Mouse (Mus musculus) lung, postnatal 14 days (tissue): ENCODE data around the gene Rad9b.
A peak's percentile ranks its signal among the peaks of the same experiment; 100 is the strongest.

Experiments
- DNase-seq: peaks from one replicate; pipeline ENCODE4 v3.0.0; 2021

The Rad9b gene

GRCm38 (mm10) chr5:122353807-122354491 lies at the start of gene Rad9b, which contains the start of gene Vps29:
Rad9b (minus strand) TSS chr5:122354233.
Vps29 (plus strand) TSS chr5:122354369.
- peak; percentile 99 for DNase-seq

GRCm38 (mm10) chr5:122403362-122403761 lies 49.3 kb upstream of the Rad9b start:
- no peak for DNase-seq

GRCm38 (mm10) chr5:122402772-122403171 lies 48.7 kb upstream of the Rad9b start:
- peak; percentile 34 for DNase-seq

GRCm38 (mm10) chr5:122402160-122402559 lies 48.1 kb upstream of the Rad9b start:
- DNase-seq, result no peak

GRCm38 (mm10) chr5:122401303-122401640 lies 47.2 kb upstream of the Rad9b start:
- DNase-seq, result peak; percentile 80

GRCm38 (mm10) chr5:122400628-122401302 lies 46.7 kb upstream of the Rad9b start:
- DNase-seq, result peak; percentile 64

- no peak for DNase-seq
These were observed 45.8 kb upstream of the Rad9b start for GRCm38 (mm10) chr5:122399871-122400270.

- DNase-seq, result no peak
These were observed 43.5 kb upstream of the Rad9b start for GRCm38 (mm10) chr5:122397495-122397894.

- peak; percentile 71 for DNase-seq
These were observed 42.8 kb upstream of the Rad9b start for GRCm38 (mm10) chr5:122396791-122397190.

GRCm38 (mm10) chr5:122393887-122394286 lies 39.9 kb upstream of the Rad9b start:
- peak; percentile 87 for DNase-seq

GRCm38 (mm10) chr5:122392227-122393004 lies 38.4 kb upstream of the Rad9b start:
- DNase-seq, result peak; percentile 31

- DNase-seq, result peak; percentile 94
These were observed 37.8 kb upstream of the Rad9b start, which contains the start of gene Arpc3 for GRCm38 (mm10) chr5:122391786-122392180. Arpc3 (plus strand) TSS chr5:122391878.

GRCm38 (mm10) chr5:122391178-122391785 lies 37.2 kb upstream of the Rad9b start:
- no peak for DNase-seq

- no peak for DNase-seq
These were observed 36.6 kb upstream of the Rad9b start for GRCm38 (mm10) chr5:122390671-122391070.

- no peak for DNase-seq
These were observed 36.0 kb upstream of the Rad9b start for GRCm38 (mm10) chr5:122390006-122390405.

- DNase-seq, result peak; percentile 78
These were observed 25.5 kb upstream of the Rad9b start for GRCm38 (mm10) chr5:122379374-122380155.

GRCm38 (mm10) chr5:122378171-122378570 lies 24.1 kb upstream of the Rad9b start:
- DNase-seq, result no peak

- no peak for DNase-seq
These were observed 23.2 kb upstream of the Rad9b start for GRCm38 (mm10) chr5:122377101-122377833.

- no peak for DNase-seq
These were observed 18.8 kb upstream of the Rad9b start for GRCm38 (mm10) chr5:122372878-122373277.

GRCm38 (mm10) chr5:122372192-122372769 lies 18.2 kb upstream of the Rad9b start, which contains the start of gene Fam216a:
Fam216a (minus strand) TSS chr5:122372364.
- peak; percentile 99 for DNase-seq

- DNase-seq, result peak; percentile 13
These were observed 17.7 kb upstream of the Rad9b start, which contains the start of gene Gpn3 for GRCm38 (mm10) chr5:122371591-122372191. Gpn3 (plus strand) TSS chr5:122371876.
